Mouse (Mus musculus) heart, embryonic 13.5 days (tissue): ENCODE measurements around the gene Avpi1. TPM values are rescaled to one million over a fixed set of nuclear protein-coding genes. Genes with fewer than 3 reads are reported as not detected.

Experiments used
- ATAC-seq: fragments of 200-750 bp; cut with Nextera tagmentation; 2 replicates; pipeline ENCODE4 v1.8.0; 2017; ENCODE audit warnings: moderate TSS enrichment; ENCODE audit not compliant: insufficient number of reproducible peaks, low FRiP score, low TSS enrichment; ENCODE audit errors: extremely low read depth
- H3K27ac ChIP-seq: fragments of 300-500 bp; sonication (generic); replicated peaks from 2 replicates; pipeline ENCODE4 v1.5.1; 2015; ENCODE audit warnings: moderate library complexity, mild to moderate bottlenecking, inconsistent platforms
- H3K27me3 ChIP-seq: fragments of 300-500 bp; sonication (generic); replicated peaks from 2 replicates; pipeline ENCODE4 v1.6.1; 2015; ENCODE audit warnings: mild to moderate bottlenecking, inconsistent platforms
- H3K36me3 ChIP-seq: fragments of 300-500 bp; sonication (generic); 2 replicates; pipeline ENCODE4 v1.6.1; 2015; ENCODE audit warnings: mild to moderate bottlenecking, inconsistent platforms
- H3K4me1 ChIP-seq: fragments of 300-500 bp; sonication (generic); 2 replicates; pipeline ENCODE4 v1.6.1; 2015; ENCODE audit warnings: inconsistent platforms
- H3K4me2 ChIP-seq: fragments of 300-500 bp; sonication (generic); 2 replicates; pipeline ENCODE4 v1.6.1; 2015; ENCODE audit warnings: inconsistent platforms, mild to moderate bottlenecking, moderate library complexity
- H3K4me3 ChIP-seq: fragments of 300-500 bp; sonication (generic); 2 replicates; pipeline ENCODE4 v1.5.1; 2015; ENCODE audit warnings: moderate library complexity, mild to moderate bottlenecking, inconsistent platforms
- H3K9ac ChIP-seq: fragments of 300-500 bp; sonication (generic); 2 replicates; pipeline ENCODE4 v1.6.1; 2015; ENCODE audit warnings: inconsistent platforms, mild to moderate bottlenecking, moderate library complexity
- H3K9me3 ChIP-seq: fragments of 300-500 bp; sonication (generic); 2 replicates; pipeline ENCODE4 v1.6.1; 2016; ENCODE audit warnings: inconsistent platforms
- WGBS: fragments of 180-500 bp; shearing (Covaris S2); methylation state at CpG from one replicate; pipeline ENCODE4 v1.1.7; 2015; ENCODE audit warnings: mixed read lengths; 5-methylcytosine and 5-hydroxymethylcytosine counted together
- polyA plus RNA-seq: library from polyadenylated mRNA; unstranded; fragments of >200 nt; fragmentation: Nextera tagmentation; extraction: Ambion mirVana; gene quantifications from 2 replicates; pipeline ENCODE4 v1.2.1, GENCODE M21; 2015

Gene Avpi1
- polyA plus RNA-seq, 1 experiment from 2014 or later, result 30.6 TPM

DNA sequence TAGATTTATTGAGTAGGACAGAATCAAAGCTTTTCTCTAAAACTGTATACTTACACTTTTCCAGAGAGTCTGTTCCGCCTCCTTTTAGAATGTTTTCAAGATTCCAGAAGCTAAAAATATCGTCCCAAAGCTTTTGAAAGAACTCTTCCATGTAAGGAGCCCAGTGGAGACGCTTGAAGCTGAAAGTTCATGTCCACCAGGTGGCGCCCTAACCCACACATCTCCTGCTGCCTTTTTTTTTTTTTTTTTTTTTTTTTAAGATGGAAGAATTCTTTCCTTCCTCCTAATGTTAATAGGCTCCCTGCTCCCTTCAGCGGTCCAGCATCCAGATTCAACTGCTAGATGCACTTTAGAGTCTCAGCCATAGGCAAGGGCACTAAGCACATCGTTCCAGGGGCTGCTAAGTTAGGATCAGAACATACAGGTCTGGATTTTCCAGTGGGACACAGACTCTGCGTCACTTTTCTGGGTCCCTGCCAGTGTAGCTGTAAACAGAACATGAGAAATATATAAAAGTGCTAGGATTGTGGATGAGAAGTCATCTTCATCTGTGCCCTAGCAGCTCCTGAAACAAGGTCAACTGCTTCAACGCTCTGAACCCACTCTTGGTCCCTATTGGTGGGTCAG is 15.8 kb upstream of the Avpi1 start:
- Histone ChIP-seq H3K4me2 (peak overlapping the region; percentile 27), H3K9me3 (no peaks in the 10 kb centered on the region), H3K27me3 (no peaks in the 10 kb centered on the region; the same call in 1 of the 2 replicates), H3K27ac (peak overlapping the region; percentile 17; the same call in 1 of the 2 replicates), H3K4me1 (peaks cover 36% of the 10 kb centered on the region), H3K36me3 (peaks cover under 1% of the 10 kb centered on the region; the same call in 1 of the 2 replicates), H3K9ac (no peak overlapping the region; the same call in 1 of the 2 replicates), H3K4me3 (no peak overlapping the region)
- WGBS, result 29% methylated on average over 8 of the region's 8 CpGs
- ATAC-seq, result no peak

DNA sequence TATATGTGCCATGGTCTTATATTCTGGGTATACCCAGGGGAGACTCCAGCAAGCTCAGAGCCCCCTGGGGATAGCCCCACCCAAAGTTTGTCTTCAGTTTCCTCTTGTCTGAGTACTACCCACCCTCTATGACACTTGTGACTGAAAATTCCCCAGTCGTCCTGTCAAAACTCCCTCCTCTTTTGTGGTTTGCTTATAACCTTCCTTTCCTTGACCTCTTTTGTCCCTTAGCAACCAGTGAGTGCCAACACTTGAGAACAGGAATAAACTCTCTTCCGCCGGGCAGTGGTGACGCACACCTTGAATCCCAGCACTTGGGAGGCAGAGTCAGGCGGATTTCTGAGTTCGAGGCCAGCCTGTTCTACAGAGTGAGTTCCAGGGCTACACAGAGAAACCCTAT is 15.2 kb upstream of the Avpi1 start:
- H3K4me1 ChIP-seq, result peaks cover 30% of the 10 kb centered on the region
- H3K9ac ChIP-seq, result no peak overlapping the region
- no peaks in the 10 kb centered on the region for H3K36me3 ChIP-seq
- no peak for ATAC-seq
- 0 out of 2 replicates have a peak overlapping the region, but pooled peaks have one; percentile 17 for H3K27ac ChIP-seq
- peak overlapping the region; percentile 27; the same call in 1 of the 2 replicates for H3K4me2 ChIP-seq
- no peaks in the 10 kb centered on the region for H3K9me3 ChIP-seq
- H3K27me3 ChIP-seq, result no peaks in the 10 kb centered on the region; the same call in 1 of the 2 replicates
- 33% methylated on average over 6 of the region's 6 CpGs for WGBS
- H3K4me3 ChIP-seq, result no peak overlapping the region

DNA sequence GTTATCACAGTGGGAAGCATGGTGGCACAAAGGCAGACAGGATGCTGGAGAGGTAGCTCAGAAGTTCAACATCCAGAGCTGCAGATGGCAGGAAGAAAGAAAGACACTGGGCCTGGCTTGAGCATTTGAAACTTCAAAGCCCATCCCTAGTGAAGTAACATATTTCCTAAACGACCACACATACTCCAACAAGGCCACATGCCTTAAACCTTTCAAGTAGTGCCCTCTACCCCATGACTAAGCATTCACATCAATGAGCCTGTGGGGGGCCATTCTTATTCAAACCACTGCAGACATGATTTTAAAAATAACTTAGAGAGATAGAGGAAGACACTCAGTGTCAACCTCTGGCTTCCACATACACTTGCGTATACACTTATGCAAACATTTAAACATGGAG is 13.9 kb upstream of the Avpi1 start:
- Histone ChIP-seq H3K27me3 (no peaks in the 10 kb centered on the region; the same call in 1 of the 2 replicates), H3K36me3 (no peaks in the 10 kb centered on the region), H3K4me2 (no peak overlapping the region), H3K27ac (no peak overlapping the region), H3K4me3 (no peak overlapping the region), H3K9ac (no peak overlapping the region), H3K4me1 (peaks cover 17% of the 10 kb centered on the region), H3K9me3 (no peaks in the 10 kb centered on the region)
- 70% methylated on average over 2 of the region's 2 CpGs for WGBS
- ATAC-seq, result no peak

GRCm38 (mm10) chr19:42141998-42142397 is 13.1 kb upstream of the Avpi1 start:
- no peak overlapping the region for H3K9ac ChIP-seq
- peaks cover 16% of the 10 kb centered on the region for H3K4me1 ChIP-seq
- no peak overlapping the region for H3K4me3 ChIP-seq
- no peaks in the 10 kb centered on the region; the same call in 1 of the 2 replicates for H3K27me3 ChIP-seq
- H3K36me3 ChIP-seq, result no peaks in the 10 kb centered on the region
- no peak overlapping the region for H3K4me2 ChIP-seq
- 67% methylated on average over 3 of the region's 3 CpGs for WGBS
- no peak for ATAC-seq
- H3K9me3 ChIP-seq, result no peaks in the 10 kb centered on the region
- H3K27ac ChIP-seq, result no peak overlapping the region

DNA sequence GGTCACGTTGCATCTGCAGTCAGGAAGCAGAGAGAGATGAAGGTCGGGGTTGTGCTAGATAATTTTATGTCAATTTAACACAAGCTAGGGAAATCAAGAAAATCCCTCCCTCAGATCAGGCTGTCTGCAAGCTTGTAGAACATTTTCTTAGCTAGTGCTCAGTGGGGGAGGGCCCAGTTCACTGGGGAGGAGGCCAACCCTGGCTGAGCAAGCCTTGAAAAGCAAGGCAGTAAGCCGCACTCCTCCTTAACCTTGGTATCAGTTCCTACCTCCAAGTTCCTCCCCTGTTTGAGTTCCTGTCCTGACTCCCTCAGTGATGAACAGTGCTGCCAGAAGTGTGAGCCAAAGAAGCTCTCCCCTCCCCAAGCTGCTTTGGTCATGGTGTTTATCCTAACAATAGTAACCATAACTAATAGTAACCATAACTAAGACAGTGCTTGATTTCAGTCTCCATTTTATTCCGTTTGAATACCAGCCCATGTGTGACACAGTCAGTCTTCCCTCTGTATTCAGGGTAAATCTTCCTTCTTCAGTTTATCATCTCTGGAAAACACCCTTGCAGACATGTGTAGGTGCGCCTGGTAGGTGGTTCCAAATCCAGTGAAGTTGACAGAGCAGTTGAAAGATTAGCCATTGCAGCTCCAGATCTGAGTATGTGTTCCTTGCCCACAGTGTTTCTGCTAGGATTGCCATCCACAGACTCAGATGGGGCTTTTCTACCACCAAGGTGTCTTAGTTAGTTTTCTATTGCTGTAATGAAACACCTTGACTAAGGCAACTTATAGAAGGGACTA is 11.1 kb upstream of the Avpi1 start:
- WGBS, result 69% methylated on average over 5 of the region's 5 CpGs
- Histone ChIP-seq H3K4me1 (peaks cover 9% of the 10 kb centered on the region), H3K4me2 (no peak overlapping the region), H3K9me3 (no peaks in the 10 kb centered on the region), H3K27me3 (0 out of 2 replicates have a peak, but pooled peaks cover 5% of the 10 kb centered on the region), H3K4me3 (no peak overlapping the region), H3K36me3 (no peaks in the 10 kb centered on the region), H3K27ac (no peak overlapping the region), H3K9ac (no peak overlapping the region)
- no peak for ATAC-seq

- Histone ChIP-seq H3K27me3 (0 out of 2 replicates have a peak, but pooled peaks cover 5% of the 10 kb centered on the region), H3K36me3 (no peaks in the 10 kb centered on the region), H3K4me2 (no peak overlapping the region), H3K4me3 (no peak overlapping the region), H3K9me3 (no peaks in the 10 kb centered on the region), H3K4me1 (no peaks in the 10 kb centered on the region), H3K9ac (no peak overlapping the region), H3K27ac (no peak overlapping the region)
- WGBS, result 79% methylated on average over 15 of the region's 15 CpGs
- no peak for ATAC-seq
These were observed 9.8 kb upstream of the Avpi1 start for GRCm38 (mm10) chr19:42138517-42139285.

GRCm38 (mm10) chr19:42137167-42137672 is 8.4 kb upstream of the Avpi1 start:
- Histone ChIP-seq H3K36me3 (no peaks in the 10 kb centered on the region), H3K4me3 (no peak overlapping the region), H3K4me2 (no peak overlapping the region), H3K9ac (no peak overlapping the region), H3K9me3 (no peaks in the 10 kb centered on the region), H3K4me1 (no peaks in the 10 kb centered on the region), H3K27ac (no peak overlapping the region), H3K27me3 (0 out of 2 replicates have a peak, but pooled peaks cover 5% of the 10 kb centered on the region)
- no peak for ATAC-seq
- 87% methylated on average over 4 of the region's 4 CpGs for WGBS

- Histone ChIP-seq H3K4me1 (no peaks in the 10 kb centered on the region), H3K27ac (no peak overlapping the region), H3K9me3 (no peaks in the 10 kb centered on the region), H3K36me3 (no peaks in the 10 kb centered on the region), H3K9ac (no peak overlapping the region), H3K27me3 (0 out of 2 replicates have a peak, but pooled peaks cover 5% of the 10 kb centered on the region), H3K4me2 (no peak overlapping the region), H3K4me3 (no peak overlapping the region)
- WGBS, result 46% methylated on average over 5 of the region's 5 CpGs
- ATAC-seq, result no peak
These were observed 7.3 kb upstream of the Avpi1 start for GRCm38 (mm10) chr19:42136126-42136525.

- Histone ChIP-seq H3K9ac (no peak overlapping the region), H3K9me3 (no peaks in the 10 kb centered on the region), H3K36me3 (no peaks in the 10 kb centered on the region)
These were observed 6.2 kb upstream of the Avpi1 start for GRCm38 (mm10) chr19:42135070-42135469.

GRCm38 (mm10) chr19:42131101-42131500 is 2.2 kb upstream of the Avpi1 start:
- Histone ChIP-seq H3K4me3 (no peak overlapping the region), H3K27me3 (0 out of 2 replicates have a peak, but pooled peaks cover 5% of the 10 kb centered on the region), H3K4me1 (peaks cover 37% of the 10 kb centered on the region), H3K27ac (no peak overlapping the region), H3K9ac (no peak overlapping the region), H3K9me3 (no peaks in the 10 kb centered on the region), H3K36me3 (no peaks in the 10 kb centered on the region), H3K4me2 (no peak overlapping the region)
- no peak for ATAC-seq
- 78% methylated on average over 5 of the region's 5 CpGs for WGBS

More at GRCm38 (mm10) chr19:42135070-42135469, 6.2 kb upstream of the Avpi1 start:
- H3K4me1 ChIP-seq, result peaks cover 5% of the 10 kb centered on the region
- H3K27ac ChIP-seq, result no peak overlapping the region
- H3K27me3 ChIP-seq, result 0 out of 2 replicates have a peak, but pooled peaks cover 5% of the 10 kb centered on the region
- no peak overlapping the region for H3K4me2 ChIP-seq
- no peak overlapping the region for H3K4me3 ChIP-seq
- ATAC-seq, result no peak

DNA sequence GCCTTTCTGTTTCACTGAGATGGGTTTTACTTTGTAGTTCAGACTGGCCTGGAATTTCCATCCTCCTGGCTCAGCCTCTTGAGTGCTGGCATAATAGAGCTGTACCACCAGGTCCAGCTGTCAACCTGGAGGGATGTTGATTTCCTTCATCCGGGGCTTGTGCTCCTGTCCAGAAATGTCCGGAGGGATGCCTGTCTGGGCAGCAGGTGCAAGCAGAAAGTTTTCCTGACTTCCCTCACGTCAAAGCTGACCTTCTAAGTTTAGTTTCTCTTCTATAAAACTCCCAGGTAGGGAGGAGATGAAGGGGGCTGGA is 1.4 kb upstream of the Avpi1 start:
- Histone ChIP-seq H3K27ac (peak overlapping the region; percentile 92), H3K4me1 (peaks cover 45% of the 10 kb centered on the region), H3K9ac (no peak overlapping the region), H3K4me2 (no peak overlapping the region), H3K36me3 (no peaks in the 10 kb centered on the region; the same call in 1 of the 2 replicates), H3K9me3 (no peaks in the 10 kb centered on the region), H3K27me3 (no peaks in the 10 kb centered on the region), H3K4me3 (no peak overlapping the region)
- WGBS, result 65% methylated on average over 3 of the region's 3 CpGs
- ATAC-seq, result no peak
